Mouse (Mus musculus): ENCODE measurements around the gene Fshb. TPM values are rescaled to one million over a fixed set of nuclear protein-coding genes. Genes with fewer than 3 reads are reported as not detected.

Fshb gene
- not detected in 2 replicates for polyA plus RNA-seq (2015; fragmentation: Nextera tagmentation; extraction: Ambion mirVana)

DNA sequence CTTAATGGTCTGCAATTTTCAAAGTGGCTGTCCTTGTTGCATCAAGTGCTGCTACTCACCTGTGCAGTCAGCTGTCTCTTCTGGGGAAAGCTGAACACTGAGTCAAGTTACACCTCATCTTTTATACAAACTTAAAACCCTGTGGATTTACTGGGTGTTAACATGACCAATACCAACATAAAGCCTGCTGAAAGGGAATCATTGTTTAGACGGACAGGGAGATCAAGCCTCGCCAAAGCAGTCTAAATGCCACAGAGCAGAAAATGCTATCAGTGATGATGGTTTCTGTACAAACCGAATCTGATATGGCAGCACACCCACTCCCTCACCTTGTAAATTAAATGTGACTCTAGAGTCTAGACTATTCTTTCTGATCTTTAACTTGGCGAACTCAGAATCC lies at the start of gene Fshb:
Fshb (minus strand) TSS at position 101 of the 400 bp plus-strand sequence.

Other genes with a start within 250 kb of the Fshb start
- gene Arl14ep, start 85.2 kb downstream of the Fshb start, polyA plus RNA-seq (2015; fragmentation: Nextera tagmentation; extraction: Ambion mirVana), result 12.9 and 14.8 TPM in 2 replicates
- 0.04 and 0.05 TPM in 2 replicates for gene Kcna4, start 231.0 kb upstream of the Fshb start, polyA plus RNA-seq (2015; fragmentation: Nextera tagmentation; extraction: Ambion mirVana)

Measured in skeletal muscle tissue, postnatal 0 days (tissue).